Mouse (Mus musculus) yolk sac, embryonic 10.5 days (tissue): ENCODE measurements around the gene Nefh.

Source experiments
- DNase-seq: peaks from one replicate; pipeline ENCODE4 v3.0.0-alpha.2; 2017; ENCODE audit warnings: low spot score

Gene Nefh

GRCm38 (mm10) chr11:4947813-4948174, at the start of gene Nefh:
Gene Nefh (minus strand): TSS chr11:4948064.
- DNase-seq = no peak

- no peak for DNase-seq
Measured at GRCm38 (mm10) chr11:4996621-4997199, 48.8 kb upstream of the Nefh start.

DNA sequence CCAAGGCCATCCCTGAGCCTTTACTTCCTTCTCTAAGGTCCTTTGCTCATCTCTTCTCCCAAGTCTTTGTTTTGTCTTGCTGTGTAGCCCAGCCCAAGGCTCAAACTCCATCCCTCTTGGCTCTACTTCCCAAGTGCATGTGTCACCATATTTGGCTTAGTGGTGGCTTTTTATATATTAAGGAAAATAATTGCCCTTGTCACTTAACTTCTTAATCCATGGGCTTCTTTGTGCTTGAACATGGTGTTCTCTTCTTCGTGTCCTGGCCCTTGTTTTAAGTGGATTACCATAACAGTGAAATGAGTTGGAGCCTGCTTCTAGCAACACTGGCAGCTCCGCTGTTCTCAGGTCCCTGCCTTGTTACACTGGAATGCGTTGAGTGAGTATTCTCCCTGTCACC, 47.8 kb upstream of the Nefh start:
- DNase-seq = no peak

DNA sequence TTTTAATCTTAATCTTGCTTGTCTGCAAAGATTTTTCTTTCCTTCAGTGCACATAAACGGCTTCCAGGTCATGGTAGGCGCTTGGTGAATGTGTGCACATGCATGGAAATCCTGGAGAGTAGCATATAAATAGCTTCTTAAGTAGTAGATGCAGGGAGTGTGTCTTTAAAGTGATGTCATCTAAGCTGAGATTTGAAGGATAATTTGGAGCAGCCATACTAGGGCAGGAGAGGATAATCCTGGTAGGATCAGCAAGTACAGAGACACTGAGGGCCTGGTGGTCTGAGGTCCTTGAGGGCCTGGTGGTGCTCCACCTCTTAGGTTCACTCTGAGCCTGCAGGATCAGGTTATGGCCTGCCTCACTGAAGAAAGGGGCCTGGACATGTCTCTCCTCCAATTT, 44.6 kb upstream of the Nefh start:
- DNase-seq = no peak

DNA sequence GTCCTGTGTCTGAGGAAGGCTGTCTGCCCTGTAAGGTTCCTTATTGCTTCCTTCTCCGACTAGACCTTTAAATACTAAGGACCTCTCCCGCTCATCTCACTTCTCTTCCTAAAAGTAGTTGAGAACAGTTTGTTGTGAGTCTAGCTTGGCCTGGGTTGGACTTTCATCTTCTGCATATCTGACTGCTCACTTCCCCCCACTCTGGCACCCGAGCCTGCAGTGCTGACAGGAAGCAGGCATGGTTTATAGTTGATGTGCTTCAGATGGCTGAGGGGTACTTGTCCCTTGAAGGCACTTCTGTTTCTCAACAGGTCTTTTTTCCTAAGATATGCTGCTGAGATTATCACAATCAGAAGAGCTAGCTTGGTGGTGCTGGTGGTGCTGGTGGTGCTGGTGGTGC, 41.3 kb upstream of the Nefh start:
- DNase-seq = no peak

DNA sequence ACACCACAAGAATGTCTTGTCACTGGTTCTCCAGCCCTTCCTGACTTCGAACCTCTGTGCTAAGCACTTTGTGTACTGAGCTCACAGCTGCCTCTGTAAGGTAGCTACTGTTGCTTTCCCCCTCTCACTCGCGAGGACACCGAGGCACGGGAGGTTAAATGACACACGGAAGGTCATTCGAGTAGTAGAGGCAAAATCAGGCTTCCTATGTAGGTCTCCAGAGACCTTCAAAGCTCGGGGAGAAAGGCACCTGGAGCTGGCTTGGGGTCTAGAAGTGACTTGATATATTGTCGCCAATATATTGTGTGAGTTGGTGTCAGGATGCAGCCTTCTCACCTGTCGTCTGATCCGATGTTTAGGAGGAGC, 39.6 kb upstream of the Nefh start:
- DNase-seq = no peak

DNA sequence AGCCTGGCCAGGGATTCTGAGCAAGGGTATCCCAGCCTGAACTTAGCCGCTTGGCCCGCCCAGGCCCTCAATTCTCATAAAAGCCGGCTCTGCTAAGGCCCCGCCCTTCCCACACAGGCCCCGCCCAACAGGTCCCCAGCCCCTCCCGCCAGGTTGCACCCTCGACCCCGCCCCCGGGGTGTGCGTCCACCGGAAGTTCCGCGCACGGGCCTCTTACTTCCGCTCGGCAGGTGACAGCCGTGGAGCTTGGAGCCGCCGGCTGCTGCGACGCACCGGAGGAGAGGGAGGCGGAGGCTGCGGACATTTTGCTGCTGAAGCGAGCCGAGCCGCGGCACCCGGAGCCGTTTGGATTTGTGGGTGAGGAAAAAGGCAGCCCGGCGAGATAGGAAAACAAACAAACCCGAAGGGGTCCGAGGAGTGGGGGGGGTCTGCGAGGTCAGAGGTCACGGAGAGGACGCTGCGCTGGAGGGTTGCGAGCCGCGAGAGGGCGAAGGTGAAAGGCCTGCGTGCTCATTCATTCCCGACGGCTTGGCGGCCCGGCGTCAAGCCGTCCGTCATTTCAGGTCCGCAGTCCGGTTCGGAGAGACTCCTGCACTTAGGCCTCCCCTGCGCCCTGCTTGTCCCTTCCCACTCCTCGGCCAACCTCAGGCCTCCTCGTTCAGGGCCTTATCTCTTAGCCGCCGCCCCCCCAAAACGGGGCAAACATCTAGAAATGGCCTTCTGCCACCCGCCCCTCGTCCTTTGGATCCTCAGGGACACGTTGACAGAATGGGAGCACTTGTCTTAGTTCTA, 39.0 kb upstream of the Nefh start, which contains the start of gene Ap1b1:
TSS of gene Ap1b1 (plus strand) at position 130 of the 792 bp plus-strand sequence.
- peak; percentile 95 for DNase-seq

DNA sequence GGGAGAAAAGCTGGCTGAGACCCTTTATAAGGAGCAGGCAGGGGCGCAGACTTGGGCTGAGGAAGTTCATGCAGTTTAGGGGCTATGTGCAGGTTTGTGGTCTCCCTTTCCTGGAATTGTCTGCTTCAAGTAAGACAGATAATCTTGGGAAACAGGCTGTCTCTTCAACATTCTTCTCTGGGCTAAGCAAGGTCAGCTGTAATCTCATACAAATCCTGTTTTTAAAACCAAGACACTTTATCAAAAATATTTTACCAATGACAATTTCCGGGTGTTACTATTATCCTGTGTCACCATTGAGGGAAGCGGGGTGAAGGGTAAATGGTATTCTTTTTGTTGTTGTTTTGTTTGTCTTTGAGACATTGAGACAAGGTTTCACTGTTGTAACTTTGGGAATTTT, 36.9 kb upstream of the Nefh start:
- DNase-seq = no peak

- DNase-seq = no peak
Measured at GRCm38 (mm10) chr11:4984249-4984648, 36.4 kb upstream of the Nefh start.

- no peak for DNase-seq
Measured at GRCm38 (mm10) chr11:4983538-4983937, 35.7 kb upstream of the Nefh start.

DNA sequence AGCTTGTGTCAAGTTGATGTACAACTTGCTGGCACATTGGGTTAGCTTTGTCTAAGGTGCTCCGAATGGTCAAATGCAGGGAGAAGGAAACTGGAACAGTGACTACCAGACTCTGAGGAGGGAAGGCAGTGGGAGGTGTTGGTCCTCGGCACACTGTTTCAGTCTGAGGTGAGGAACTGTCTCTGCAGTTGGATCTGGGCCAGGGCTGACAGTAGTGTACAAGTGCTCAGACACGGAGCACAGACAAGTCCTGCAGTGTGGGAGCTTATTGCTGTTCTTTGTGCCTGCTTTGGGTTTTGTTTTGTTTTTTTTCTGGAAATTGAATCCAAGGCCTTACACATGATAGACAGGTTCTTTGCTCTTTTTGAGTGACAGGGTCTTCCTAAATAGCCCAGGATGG, 35.1 kb upstream of the Nefh start:
- no peak for DNase-seq

GRCm38 (mm10) chr11:4975623-4976022, 27.8 kb upstream of the Nefh start:
- peak; percentile 62 for DNase-seq

- DNase-seq = no peak
Measured at GRCm38 (mm10) chr11:4974376-4975122, 26.7 kb upstream of the Nefh start.

DNA sequence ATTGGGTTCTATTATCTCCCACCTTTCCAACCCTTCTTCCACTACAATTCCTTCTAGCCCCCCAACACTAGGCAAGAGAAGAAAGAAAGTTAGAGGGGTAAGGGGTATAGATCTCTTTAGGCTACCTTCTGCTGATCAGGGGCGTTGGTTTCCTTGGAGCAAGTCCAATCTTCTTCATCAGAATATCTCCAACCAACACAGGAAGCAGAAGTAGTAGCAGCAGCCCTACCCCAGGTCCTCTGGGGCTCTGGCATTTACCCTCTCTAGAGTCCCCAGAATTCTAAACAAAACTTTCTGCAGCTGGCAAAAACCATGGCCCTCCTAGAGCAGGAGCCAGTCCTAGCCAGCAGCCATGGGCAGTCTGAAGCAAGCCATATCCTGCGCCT, 26.0 kb upstream of the Nefh start:
- DNase-seq = no peak

- DNase-seq = peak; percentile 52
Measured at GRCm38 (mm10) chr11:4972967-4973870, 25.4 kb upstream of the Nefh start.

GRCm38 (mm10) chr11:4968376-4968775, 20.5 kb upstream of the Nefh start:
- DNase-seq = no peak

DNA sequence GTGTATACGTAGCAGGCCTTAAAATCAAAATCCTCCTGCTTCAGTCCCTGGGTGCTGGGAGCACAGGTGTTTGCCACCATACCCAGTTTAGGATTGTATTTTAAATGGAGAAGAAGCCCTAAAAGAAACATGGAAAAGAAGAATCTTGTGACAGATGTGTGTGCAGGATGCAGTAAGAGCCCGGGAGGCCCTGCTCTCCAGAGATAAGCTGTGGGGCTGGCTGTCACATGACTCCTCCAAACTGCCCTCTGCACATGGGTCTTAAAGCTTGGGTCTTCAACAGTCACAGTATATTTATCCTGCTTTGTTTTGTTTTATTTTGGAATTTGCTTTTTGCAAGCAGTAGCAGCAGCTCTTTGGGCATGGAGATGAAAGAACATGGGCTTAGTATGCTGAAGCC, 19.7 kb upstream of the Nefh start:
- DNase-seq = no peak

GRCm38 (mm10) chr11:4966888-4967287, 19.0 kb upstream of the Nefh start:
- no peak for DNase-seq

GRCm38 (mm10) chr11:4966325-4966724, 18.5 kb upstream of the Nefh start:
- DNase-seq = no peak

DNA sequence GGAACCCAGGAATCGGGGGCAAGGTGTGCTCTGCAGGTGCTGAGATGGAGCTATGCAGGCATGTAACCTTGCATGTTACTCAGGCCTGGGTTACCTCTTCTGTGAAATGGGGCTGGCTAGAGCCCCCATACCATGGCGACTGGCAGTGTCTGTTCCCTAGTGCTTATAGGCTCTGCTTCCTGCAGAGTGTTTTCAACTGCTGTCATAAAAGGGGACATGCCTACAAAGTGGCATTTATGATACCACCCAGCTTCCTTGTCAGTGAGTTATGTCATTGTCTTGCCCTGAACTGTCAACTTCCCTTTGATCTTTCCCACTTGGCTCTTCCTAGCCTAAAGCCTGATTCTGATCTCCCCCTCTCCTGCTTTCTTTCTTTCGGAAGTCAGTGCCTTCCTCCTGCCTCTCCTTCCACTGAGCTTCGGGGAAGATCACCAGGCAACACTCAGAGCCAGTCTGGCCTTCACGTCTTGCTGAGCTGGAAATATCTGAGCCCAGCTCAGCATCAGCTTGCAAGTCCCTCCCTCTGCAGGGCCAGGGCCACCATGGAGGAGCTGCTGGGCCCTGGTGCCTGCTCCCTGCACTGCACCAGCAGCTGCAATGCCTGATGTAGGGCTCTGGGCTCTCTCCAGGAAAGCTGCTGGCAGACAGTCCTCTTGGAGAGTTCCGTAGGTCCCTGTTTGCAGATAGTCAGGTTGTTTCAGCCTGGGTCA, 15.4 kb upstream of the Nefh start:
- DNase-seq = no peak

GRCm38 (mm10) chr11:4953918-4954317, 6.1 kb upstream of the Nefh start:
- no peak for DNase-seq

DNA sequence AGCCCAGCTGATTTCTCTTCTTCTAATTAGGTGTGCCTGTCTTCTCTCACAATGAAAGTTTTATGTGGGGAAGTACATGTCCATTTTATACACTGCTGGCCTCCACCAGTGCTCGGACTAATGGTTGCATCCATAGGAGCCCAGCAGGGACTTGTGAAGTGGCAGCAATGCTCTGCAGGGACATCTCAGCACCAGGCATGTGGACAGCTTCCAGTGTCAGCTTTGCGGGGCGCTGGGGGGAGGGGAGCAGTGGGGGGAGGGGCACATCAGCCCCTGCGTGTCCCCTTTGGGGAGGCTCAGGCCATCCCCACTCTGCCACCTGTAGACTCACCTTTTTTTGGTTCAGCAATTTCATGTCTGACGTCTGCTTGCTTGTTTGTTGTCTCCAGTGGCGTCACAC, 5.5 kb upstream of the Nefh start:
- DNase-seq = no peak
